Mouse (Mus musculus): ENCODE measurements at regions not wholly inside any gene's neighbourhood (a gene's known extent, or its start where the extent isn't known, plus 50 kb on each side); places are given as distances from the start of the nearest gene placed in this dataset.

DNA sequence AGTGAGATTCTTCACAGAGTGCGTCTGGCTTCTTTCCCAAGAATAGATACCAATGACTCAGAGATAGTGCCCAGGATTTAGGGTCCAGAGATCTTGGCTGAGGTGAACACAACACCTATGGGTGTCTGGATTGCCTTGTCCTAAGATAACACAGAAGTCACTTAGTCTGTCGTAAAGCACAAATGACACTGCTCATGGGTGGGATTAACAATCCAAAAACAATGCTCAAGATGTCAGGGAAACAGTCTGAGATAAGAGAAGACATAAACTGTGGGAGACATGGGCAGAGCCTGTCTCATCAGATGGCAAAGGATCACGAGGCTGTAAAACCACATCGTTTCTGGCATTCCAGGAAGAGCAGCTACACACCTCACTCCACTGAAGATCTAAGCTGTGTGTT lies 79.6 kb upstream of the Helt start:
- 20% methylated on average over 4 of the region's 4 CpGs for WGBS (ENCODE audit: insufficient replicate concordance)
- no peaks in the 10 kb centered on the region for H3K27me3 ChIP-seq (ENCODE audit: control insufficient read depth, insufficient read depth, low read length)
- TF ChIP-seq CTCF (IDR thresholded peaks at IDR 0.05; ENCODE audit: low read depth), result no peak
- TF ChIP-seq EP300 (IDR thresholded peaks at IDR 0.05; ENCODE audit: low read depth), result no peak
- H3K27ac ChIP-seq, result no peak overlapping the region
- H3K36me3 ChIP-seq (replicated peaks; ENCODE audit: control insufficient read depth, insufficient read depth, low read depth), result no peaks in the 10 kb centered on the region
- no peaks in the 10 kb centered on the region for H3K9me3 ChIP-seq (ENCODE audit: control insufficient read depth, low read length)
- H3K9ac ChIP-seq (replicated peaks), result no peak overlapping the region
- no peak overlapping the region for H3K4me2 ChIP-seq (ENCODE audit: low read depth)
- no peak for ATAC-seq (ENCODE audit: insufficient read depth)
- no peaks in the 10 kb centered on the region; a peak in 1 of 4 replicates for H3K4me1 ChIP-seq (replicated peaks; ENCODE audit: control insufficient read depth in 2 of 2, insufficient read depth in 2 of 2, low read length in 1 of 2)
- no peak overlapping the region for H3K4me3 ChIP-seq (ENCODE audit: insufficient read depth in 1 of 2, low read depth in 2 of 2, low read length in 2 of 2)
- no peak for DNase-seq (ENCODE audit: low read depth in 3 of 3, low spot score in 3 of 3)

DNA sequence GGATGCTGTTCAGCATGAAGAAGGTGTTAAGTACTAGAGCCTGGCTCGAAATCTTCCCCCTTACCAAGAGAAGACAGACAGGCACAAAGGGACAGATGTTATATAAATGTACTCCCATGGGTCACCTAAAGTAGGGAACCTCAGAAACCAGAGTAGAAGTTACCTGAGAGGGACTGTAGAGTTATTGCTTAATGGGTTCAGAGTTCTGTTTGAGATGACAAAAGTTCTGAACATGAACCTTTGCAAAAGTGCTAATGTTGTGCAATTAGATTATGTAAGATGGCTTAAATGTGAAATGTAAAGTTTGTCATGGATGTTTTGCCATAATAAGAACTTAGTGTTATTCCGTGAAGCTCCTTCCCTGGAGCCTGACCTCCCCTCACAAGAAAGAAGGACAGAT lies 81.5 kb upstream of the Helt start:
- ATAC-seq (ENCODE audit: insufficient read depth) (0 out of 2 replicates have a peak, but pooled peaks have one; percentile 35), DNase-seq (ENCODE audit: low read depth in 3 of 3, low spot score in 3 of 3) (peak in 1 of 3 experiments; percentile 15)
- Histone ChIP-seq H3K4me3 (ENCODE audit: insufficient read depth in 1 of 2, low read depth in 2 of 2, low read length in 2 of 2) (no peak overlapping the region), H3K9ac (replicated peaks) (no peak overlapping the region), H3K9me3 (ENCODE audit: control insufficient read depth, low read length) (no peaks in the 10 kb centered on the region), H3K4me2 (ENCODE audit: low read depth) (no peak overlapping the region), H3K36me3 (replicated peaks; ENCODE audit: control insufficient read depth, insufficient read depth, low read depth) (no peaks in the 10 kb centered on the region), H3K27ac (no peak overlapping the region), H3K4me1 (replicated peaks; ENCODE audit: control insufficient read depth in 2 of 2, insufficient read depth in 2 of 2, low read length in 1 of 2) (no peaks in the 10 kb centered on the region; a peak in 1 of 4 replicates), H3K27me3 (ENCODE audit: control insufficient read depth, insufficient read depth, low read length) (no peaks in the 10 kb centered on the region)
- 0 out of 2 replicates have a peak, but pooled peaks have one; percentile 11 for TF ChIP-seq EP300 (IDR thresholded peaks at IDR 0.05; ENCODE audit: low read depth)
- TF ChIP-seq CTCF (IDR thresholded peaks at IDR 0.05; ENCODE audit: low read depth), result no peak
- 45% methylated on average over 2 of the region's 2 CpGs for WGBS (ENCODE audit: insufficient replicate concordance)

DNA sequence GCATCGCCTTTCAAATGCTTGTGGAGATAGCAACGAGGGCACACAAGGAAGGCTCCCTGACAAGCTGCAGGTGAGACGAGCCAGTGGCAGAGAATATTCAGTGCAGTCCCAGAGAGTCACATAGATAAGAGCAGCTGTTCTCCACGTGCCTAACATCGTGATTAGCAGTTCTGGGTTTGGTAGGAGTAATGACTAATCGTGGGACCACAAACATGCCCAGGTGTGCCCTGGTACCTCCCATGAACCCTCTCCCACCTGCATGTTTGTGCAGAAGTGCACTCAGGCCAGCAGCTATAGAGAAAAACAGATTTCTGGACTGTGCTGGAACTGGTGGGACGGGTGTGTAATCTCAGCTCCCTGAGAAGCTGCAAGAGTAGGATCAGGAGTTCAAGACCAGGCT lies 85.9 kb upstream of the Acsl1 start:
- no peak overlapping the region for H3K9ac ChIP-seq (replicated peaks)
- H3K27ac ChIP-seq, result no peak overlapping the region
- no peaks in the 10 kb centered on the region for H3K9me3 ChIP-seq (ENCODE audit: control insufficient read depth, low read length)
- TF ChIP-seq EP300 (IDR thresholded peaks at IDR 0.05; ENCODE audit: low read depth) (no peak), CTCF (IDR thresholded peaks at IDR 0.05; ENCODE audit: low read depth) (no peak)
- ATAC-seq (ENCODE audit: insufficient read depth), result no peak
- H3K27me3 ChIP-seq (ENCODE audit: control insufficient read depth, insufficient read depth, low read length), result no peaks in the 10 kb centered on the region
- DNase-seq (ENCODE audit: low read depth in 3 of 3, low spot score in 3 of 3), result no peak
- 51% methylated on average over 7 of the region's 7 CpGs for WGBS (ENCODE audit: insufficient replicate concordance)
- no peak overlapping the region for H3K4me2 ChIP-seq (ENCODE audit: low read depth)
- H3K4me3 ChIP-seq (ENCODE audit: insufficient read depth in 1 of 2, low read depth in 2 of 2, low read length in 2 of 2), result no peak overlapping the region
- H3K4me1 ChIP-seq (replicated peaks; ENCODE audit: control insufficient read depth in 2 of 2, insufficient read depth in 2 of 2, low read length in 1 of 2), result peaks cover 0 to 7% of the 10 kb centered on the region in 2 experiments; a peak in 2 of 4 replicates
- H3K36me3 ChIP-seq (replicated peaks; ENCODE audit: control insufficient read depth, insufficient read depth, low read depth), result no peaks in the 10 kb centered on the region

DNA sequence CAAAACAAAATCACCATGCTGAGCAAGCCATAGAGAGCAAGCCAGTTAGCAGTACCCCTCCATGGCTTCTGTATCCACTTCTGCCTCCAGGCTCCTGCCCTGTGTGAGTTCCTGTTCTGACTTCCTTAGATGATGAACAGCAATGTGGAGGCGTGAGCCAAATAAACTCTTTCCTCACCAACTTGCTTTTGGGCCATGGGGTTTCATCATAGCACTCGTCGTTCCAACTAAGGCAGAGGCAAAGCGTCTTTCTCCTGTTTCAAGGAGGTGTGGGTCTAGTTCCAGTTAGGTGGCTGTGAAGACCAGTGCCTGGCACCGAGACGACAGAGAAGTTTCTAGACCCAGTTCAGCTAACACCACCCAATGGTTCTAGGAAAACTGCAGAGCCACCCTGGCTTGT lies 85.0 kb upstream of the Acsl1 start:
- no peaks in the 10 kb centered on the region for H3K36me3 ChIP-seq (replicated peaks; ENCODE audit: control insufficient read depth, insufficient read depth, low read depth)
- WGBS (ENCODE audit: insufficient replicate concordance), result 69% methylated on average over 6 of the region's 6 CpGs
- ATAC-seq (ENCODE audit: insufficient read depth) (no peak), DNase-seq (ENCODE audit: low read depth in 3 of 3, low spot score in 3 of 3) (no peak)
- peaks cover 0 to 7% of the 10 kb centered on the region in 2 experiments; a peak in 2 of 4 replicates for H3K4me1 ChIP-seq (replicated peaks; ENCODE audit: control insufficient read depth in 2 of 2, insufficient read depth in 2 of 2, low read length in 1 of 2)
- H3K9ac ChIP-seq (replicated peaks), result no peak overlapping the region
- TF ChIP-seq EP300 (IDR thresholded peaks at IDR 0.05; ENCODE audit: low read depth) (no peak), CTCF (IDR thresholded peaks at IDR 0.05; ENCODE audit: low read depth) (no peak)
- H3K4me2 ChIP-seq (ENCODE audit: low read depth), result no peak overlapping the region
- H3K4me3 ChIP-seq (ENCODE audit: insufficient read depth in 1 of 2, low read depth in 2 of 2, low read length in 2 of 2), result no peak overlapping the region
- H3K27me3 ChIP-seq (ENCODE audit: control insufficient read depth, insufficient read depth, low read length), result no peaks in the 10 kb centered on the region
- no peaks in the 10 kb centered on the region for H3K9me3 ChIP-seq (ENCODE audit: control insufficient read depth, low read length)
- no peak overlapping the region for H3K27ac ChIP-seq

DNA sequence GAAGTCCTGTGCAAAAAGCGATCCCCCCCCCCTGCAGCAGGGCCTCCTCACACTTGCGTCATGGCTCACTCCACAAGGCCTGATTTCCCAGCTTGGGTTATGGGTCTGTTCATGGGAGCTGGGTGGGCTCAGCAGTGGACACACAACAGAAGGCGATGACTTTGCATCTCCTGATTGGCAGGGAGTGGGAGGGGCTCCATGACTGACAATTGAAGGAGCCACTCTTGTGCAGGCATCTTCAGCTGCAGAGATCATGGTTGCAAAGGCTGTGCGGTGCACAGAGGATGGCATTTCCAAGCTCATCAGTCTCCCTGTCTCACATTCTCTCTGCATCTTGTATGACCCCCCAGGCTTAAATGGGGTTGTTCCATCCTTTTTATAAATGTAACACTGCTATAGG lies 84.3 kb upstream of the Acsl1 start:
- 64% methylated on average over 4 of the region's 4 CpGs for WGBS (ENCODE audit: insufficient replicate concordance)
- no peak overlapping the region; the same call in 1 of the 2 replicates for H3K4me2 ChIP-seq (ENCODE audit: low read depth)
- TF ChIP-seq CTCF (IDR thresholded peaks at IDR 0.05; ENCODE audit: low read depth) (no peak), EP300 (IDR thresholded peaks at IDR 0.05; ENCODE audit: low read depth) (no peak)
- peaks cover 0 to 7% of the 10 kb centered on the region in 2 experiments; a peak in 2 of 4 replicates for H3K4me1 ChIP-seq (replicated peaks; ENCODE audit: control insufficient read depth in 2 of 2, insufficient read depth in 2 of 2, low read length in 1 of 2)
- peak; percentile 48; the same call in 1 of the 2 replicates for ATAC-seq (ENCODE audit: insufficient read depth)
- H3K27ac ChIP-seq, result no peak overlapping the region
- no peaks in the 10 kb centered on the region for H3K27me3 ChIP-seq (ENCODE audit: control insufficient read depth, insufficient read depth, low read length)
- H3K9me3 ChIP-seq (ENCODE audit: control insufficient read depth, low read length), result no peaks in the 10 kb centered on the region
- no peak for DNase-seq (ENCODE audit: low read depth in 3 of 3, low spot score in 3 of 3)
- no peaks in the 10 kb centered on the region for H3K36me3 ChIP-seq (replicated peaks; ENCODE audit: control insufficient read depth, insufficient read depth, low read depth)
- no peak overlapping the region for H3K4me3 ChIP-seq (ENCODE audit: insufficient read depth in 1 of 2, low read depth in 2 of 2, low read length in 2 of 2)
- H3K9ac ChIP-seq (replicated peaks), result no peak overlapping the region

All from liver, embryonic 14.5 days (tissue).